Mouse (Mus musculus): ENCODE data around the gene Gm4756. TPM values are rescaled to one million over a fixed set of nuclear protein-coding genes. Genes with fewer than 3 reads are reported as not detected.

The Gm4756 gene
- polyA plus RNA-seq, 1 experiment, result not detected

DNA sequence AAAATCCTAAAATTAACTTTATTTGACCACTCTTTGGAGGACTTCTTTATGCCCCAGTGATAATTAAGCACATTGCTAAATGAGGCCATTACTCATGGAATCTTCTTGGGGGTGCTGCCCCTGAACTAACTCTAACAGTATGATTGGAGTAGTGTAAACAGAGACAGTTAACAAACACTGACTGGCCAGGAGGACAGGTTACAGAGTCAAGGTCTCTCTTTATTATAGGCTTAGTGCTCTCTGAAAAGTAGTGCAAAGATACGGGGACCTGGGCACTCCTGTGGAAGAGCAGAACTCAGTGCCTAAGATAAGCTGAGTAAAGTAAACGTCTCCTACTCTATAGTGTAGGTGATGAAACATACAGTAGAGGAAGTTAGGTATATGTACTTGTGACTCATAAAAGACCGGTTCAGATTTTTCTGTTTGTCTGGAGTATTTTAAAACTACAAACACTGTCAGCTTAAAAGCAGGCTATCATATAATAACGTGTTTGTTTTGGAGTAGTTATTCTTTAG lies 85.1 kb downstream of the Gm4756 start:
- no peak for DNase-seq (ENCODE audit: low read depth)
- TF ChIP-seq POLR2A (IDR thresholded peaks at IDR 0.05; ENCODE audit: borderline replicate concordance, extremely low read depth, insufficient read depth, insufficient read length, poor library complexity, severe bottlenecking) (no peak), CTCF (IDR thresholded peaks at IDR 0.05; ENCODE audit: borderline replicate concordance, extremely low read depth, insufficient read depth, insufficient read length) (no peak)

DNA sequence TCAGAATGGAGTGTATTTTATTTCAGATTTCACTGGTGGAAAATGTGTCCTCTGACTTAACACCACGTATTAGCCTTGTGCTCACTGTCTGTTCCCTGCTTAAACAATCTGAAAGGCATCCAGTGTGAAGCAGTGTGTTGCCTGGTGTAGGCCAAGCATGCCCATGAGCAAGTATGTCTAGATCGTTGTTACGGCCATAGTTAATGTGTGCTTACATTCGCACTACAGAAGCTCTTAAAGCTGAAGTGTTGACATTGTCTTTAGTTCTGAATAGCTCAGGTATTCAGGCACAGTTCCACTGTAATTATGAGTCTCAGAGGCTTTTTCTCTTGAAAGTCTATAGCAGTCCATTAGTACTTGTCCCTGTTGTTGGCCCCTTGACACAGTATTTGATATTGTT lies 95.1 kb downstream of the Gm4756 start:
- TF ChIP-seq POLR2A (IDR thresholded peaks at IDR 0.05; ENCODE audit: borderline replicate concordance, extremely low read depth, insufficient read depth, insufficient read length, poor library complexity, severe bottlenecking), result no peak
- no peak for TF ChIP-seq CTCF (IDR thresholded peaks at IDR 0.05; ENCODE audit: borderline replicate concordance, extremely low read depth, insufficient read depth, insufficient read length)
- peak; percentile 2 for DNase-seq (ENCODE audit: low read depth)

- no peak for TF ChIP-seq CTCF (IDR thresholded peaks at IDR 0.05; ENCODE audit: borderline replicate concordance, extremely low read depth, insufficient read depth, insufficient read length)
- no peak for TF ChIP-seq POLR2A (IDR thresholded peaks at IDR 0.05; ENCODE audit: borderline replicate concordance, extremely low read depth, insufficient read depth, insufficient read length, poor library complexity, severe bottlenecking)
- no peak for DNase-seq (ENCODE audit: low read depth)
Observed at GRCm38 (mm10) chr12:72538571-72538970, 110.9 kb downstream of the Gm4756 start.

- no peak for TF ChIP-seq CTCF (IDR thresholded peaks at IDR 0.05; ENCODE audit: borderline replicate concordance, extremely low read depth, insufficient read depth, insufficient read length)
- TF ChIP-seq POLR2A (IDR thresholded peaks at IDR 0.05; ENCODE audit: borderline replicate concordance, extremely low read depth, insufficient read depth, insufficient read length, poor library complexity, severe bottlenecking), result peak; percentile 49; the same call in 1 of the 2 replicates
- peak; percentile 98 for DNase-seq (ENCODE audit: low read depth)
Observed at GRCm38 (mm10) chr12:72536021-72536597, 113.4 kb downstream of the Gm4756 start, which contains the start of gene Pcnx4. TSS of gene Pcnx4 (plus strand) at chr12:72536383.

DNA sequence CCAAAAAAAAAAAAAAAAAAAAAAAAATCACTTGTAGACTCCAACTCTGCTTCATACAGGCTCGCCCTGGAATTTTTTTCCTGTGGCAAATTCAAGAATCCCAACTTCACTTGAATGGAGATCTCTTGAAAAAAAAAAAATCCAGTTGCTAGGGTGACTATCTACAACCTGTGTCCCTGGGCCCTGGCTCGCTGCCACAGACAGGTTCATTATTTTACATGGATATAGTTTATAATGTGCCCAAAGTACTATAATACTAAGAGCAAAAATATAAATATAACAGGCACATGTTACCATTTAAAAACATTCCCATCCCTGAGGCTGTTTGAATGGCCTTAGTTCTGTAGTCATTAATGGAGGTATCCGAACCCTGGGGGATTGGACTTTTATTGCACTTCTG lies 113.9 kb downstream of the Gm4756 start:
- DNase-seq (ENCODE audit: low read depth), result no peak
- no peak for TF ChIP-seq POLR2A (IDR thresholded peaks at IDR 0.05; ENCODE audit: borderline replicate concordance, extremely low read depth, insufficient read depth, insufficient read length, poor library complexity, severe bottlenecking)
- TF ChIP-seq CTCF (IDR thresholded peaks at IDR 0.05; ENCODE audit: borderline replicate concordance, extremely low read depth, insufficient read depth, insufficient read length), result no peak

- DNase-seq (ENCODE audit: low read depth), result no peak
- TF ChIP-seq CTCF (IDR thresholded peaks at IDR 0.05; ENCODE audit: borderline replicate concordance, extremely low read depth, insufficient read depth, insufficient read length) (no peak), POLR2A (IDR thresholded peaks at IDR 0.05; ENCODE audit: borderline replicate concordance, extremely low read depth, insufficient read depth, insufficient read length, poor library complexity, severe bottlenecking) (no peak)
Observed at GRCm38 (mm10) chr12:72533986-72534385, 115.5 kb downstream of the Gm4756 start.

DNA sequence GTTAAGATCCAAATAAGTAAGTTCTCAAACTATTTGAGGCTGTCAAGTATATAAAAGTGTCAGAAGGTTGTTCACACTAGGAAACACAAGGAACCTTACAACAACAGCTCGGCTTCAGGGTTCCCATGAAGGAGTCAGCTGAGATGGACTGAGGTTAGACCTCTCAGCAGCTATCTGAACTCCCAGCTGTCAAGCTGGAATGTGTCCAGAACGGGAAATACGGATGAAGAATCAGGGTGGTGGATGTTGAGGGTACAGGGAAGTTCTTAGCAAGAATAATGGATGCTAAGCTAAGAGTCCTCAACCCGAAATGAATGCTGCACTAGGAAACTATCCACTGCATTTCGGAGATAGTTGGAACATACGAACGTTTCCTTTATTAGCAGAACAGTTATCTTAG lies 117.2 kb downstream of the Gm4756 start:
- no peak for DNase-seq (ENCODE audit: low read depth)
- TF ChIP-seq CTCF (IDR thresholded peaks at IDR 0.05; ENCODE audit: borderline replicate concordance, extremely low read depth, insufficient read depth, insufficient read length) (no peak), POLR2A (IDR thresholded peaks at IDR 0.05; ENCODE audit: borderline replicate concordance, extremely low read depth, insufficient read depth, insufficient read length, poor library complexity, severe bottlenecking) (no peak)

Other genes starting within 250 kb of the Gm4756 start
- gene Rtn1, start 240.6 kb downstream of the Gm4756 start, polyA plus RNA-seq (2012; rRNA removed), result 1,399 and 1,649 TPM in 2 replicates
- gene Lrrc9, start 207.8 kb downstream of the Gm4756 start, polyA plus RNA-seq (2012; rRNA removed), result 3.0 and 3.1 TPM in 2 replicates
- gene Pcnx4, start 113.3 kb downstream of the Gm4756 start, polyA plus RNA-seq (2012; rRNA removed), result 15.7 and 17.7 TPM in 2 replicates
- 6.0 and 6.8 TPM in 2 replicates for gene Dhrs7, start 15.2 kb upstream of the Gm4756 start, polyA plus RNA-seq (2012; rRNA removed)
- gene Ppm1a, start 107.8 kb upstream of the Gm4756 start, polyA plus RNA-seq (2012; rRNA removed), result 113 and 137 TPM in 2 replicates

All from brain, embryonic 14.5 days (tissue).